Comparison of ENCODE assay signal across 8 mouse cellular contexts in the genomic region with DNA sequence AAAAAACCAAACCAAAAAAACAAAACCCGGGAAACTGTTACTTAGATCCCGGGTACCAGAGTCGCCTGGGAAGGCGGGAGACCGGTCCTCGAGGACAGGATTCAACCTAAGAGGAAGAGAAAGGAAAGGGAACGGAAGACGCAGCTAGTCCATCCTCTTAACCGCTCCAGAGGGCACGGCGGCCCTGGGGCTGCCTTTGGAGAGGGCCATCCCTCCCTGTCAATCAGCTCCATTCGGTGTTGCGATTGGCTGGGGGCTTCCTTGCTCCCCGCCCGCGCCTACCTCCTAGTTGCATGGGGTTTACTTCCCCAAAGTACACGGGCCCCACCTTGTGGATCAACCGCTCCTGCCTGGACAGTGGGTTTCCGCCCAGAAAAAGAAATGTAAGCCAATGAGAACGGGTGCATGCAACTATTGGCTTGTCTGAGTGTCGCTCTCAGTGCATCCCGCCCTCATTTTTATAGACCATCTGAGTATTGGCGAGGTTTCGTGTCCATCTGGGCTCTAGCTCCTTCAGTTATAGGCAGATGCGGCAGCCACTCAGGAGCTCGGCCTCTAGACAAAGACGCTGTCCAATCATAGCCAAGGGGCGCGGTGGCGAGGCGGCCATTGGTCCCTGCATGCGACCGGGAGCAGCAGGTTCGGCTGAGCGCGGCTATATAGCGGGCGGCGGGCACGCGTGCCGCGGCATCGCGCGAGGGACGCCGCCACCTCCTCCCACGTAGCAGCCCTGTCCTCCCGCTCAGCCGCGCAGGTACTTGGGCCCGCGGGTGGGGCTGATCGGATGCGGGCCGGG. TPM values are rescaled to one million over a fixed set of nuclear protein-coding genes. Genes with fewer than 3 reads are reported as not detected.
DNase-seq lines count a peak whose midpoint lies in the region; ATAC-seq and TF ChIP-seq lines count a peak whose summit lies in the region.

TSS of gene G3bp1 (plus strand) at position 638 of the 796 bp plus-strand sequence.

- peak within 1 kb of the TSS; percentile 89 for H3K4me2 ChIP-seq in forebrain, postnatal 0 days (ENCODE audit: low read depth)
- peak within 1 kb of the TSS; percentile 86 for H3K4me2 ChIP-seq in lung, embryonic 15.5 days

- H3K9ac ChIP-seq in MEL (ENCODE audit: control insufficient read depth, low read depth, low read length, poor library complexity, severe bottlenecking), result peak within 1 kb of the TSS; percentile 92
- peak within 1 kb of the TSS; percentile 96 for H3K9ac ChIP-seq in forebrain, postnatal 0 days
- H3K9ac ChIP-seq in lung, embryonic 15.5 days, result peak within 1 kb of the TSS; percentile 83

- TF ChIP-seq POLR2A in MEL (IDR thresholded peaks at IDR 0.05; ENCODE audit: control insufficient read depth in 1 of 2, insufficient read depth in 1 of 2, low read depth in 1 of 2, low read length in 2 of 2, poor library complexity in 1 of 2), result peak; percentile 88 to 99
- TF ChIP-seq POLR2A in cerebellum, adult 2 months (IDR thresholded peaks at IDR 0.05; ENCODE audit: borderline replicate concordance, insufficient read depth, low read length), result peak; percentile 96

- H3K4me3 ChIP-seq in MEL (ENCODE audit: control insufficient read depth in 1 of 2, insufficient read depth in 1 of 2, low read depth in 2 of 2, low read length in 2 of 2), result peak within 1 kb of the TSS; percentile 63 to 75
- peak within 1 kb of the TSS; percentile 84 for H3K4me3 ChIP-seq in cerebellum, adult 2 months (replicated peaks; ENCODE audit: insufficient read depth, low read depth, low read length)
- peak within 1 kb of the TSS; percentile 96 for H3K4me3 ChIP-seq in forebrain, postnatal 0 days (ENCODE audit: low read depth, low read length)
- peak within 1 kb of the TSS; percentile 69 for H3K4me3 ChIP-seq in lung, embryonic 15.5 days

- ATAC-seq in forebrain, postnatal 0 days, result peak; percentile 96
- peak; percentile 98 for ATAC-seq in lung, embryonic 15.5 days (ENCODE audit: borderline replicate concordance, extremely low read depth, low FRiP score, low TSS enrichment)

- TF ChIP-seq CTCF in MEL (IDR thresholded peaks at IDR 0.05 in 2 of 3, conservative IDR thresholded peaks at IDR 0.05 in 1 of 3; ENCODE audit: control insufficient read depth in 1 of 3, insufficient read depth in 1 of 3, low read depth in 2 of 3, low read length in 3 of 3, poor library complexity in 1 of 3, severe bottlenecking in 1 of 3), result no peak
- TF ChIP-seq CTCF in cerebellum, adult 2 months (IDR thresholded peaks at IDR 0.05; ENCODE audit: borderline replicate concordance, insufficient read depth, low read depth, low read length), result no peak
- peak; percentile 65 for TF ChIP-seq CTCF in forebrain, postnatal 0 days (IDR thresholded peaks at IDR 0.05; ENCODE audit: low read depth)

- TF ChIP-seq EP300 in MEL (IDR thresholded peaks at IDR 0.05; ENCODE audit: low read depth in 1 of 2, low read length in 2 of 2), result peak in 1 of 2 experiments; percentile 22; a peak in 1 of 4 replicates

- H3K79me2 ChIP-seq in MEL (ENCODE audit: control insufficient read depth, insufficient read depth, low read length, poor library complexity), result peaks cover 57% of the 10 kb centered on the region

- peak; percentile 100 for DNase-seq in MEL (ENCODE audit: low read depth, low spot score)
- peak; percentile 100 for DNase-seq in cerebellum, adult 2 months
- DNase-seq in forebrain, postnatal 0 days, result peak; percentile 100
- DNase-seq in heart, postnatal 4 days, result peak; percentile 99
- DNase-seq in layer of hippocampus, adult 8-10 months (ENCODE audit: low spot score in 2 of 2), result peak; percentile 100
- DNase-seq in ovary, adult 18-20 months (ENCODE audit: low spot score), result peak; percentile 100
- DNase-seq in thymus, postnatal 0 days (ENCODE audit: low spot score), result peak; percentile 100

- no peak for TF ChIP-seq RAD21 in MEL (IDR thresholded peaks at IDR 0.05; ENCODE audit: low read depth, low read length)

- under 1% methylated on average over 56 of the region's 57 CpGs for WGBS in cerebellum, adult 2 months
- 1% methylated on average over 57 of the region's 57 CpGs for WGBS in forebrain, postnatal 0 days
- WGBS in lung, embryonic 15.5 days, result under 1% methylated on average over 46 of the region's 57 CpGs

- H3K9me3 ChIP-seq in MEL (replicated peaks; ENCODE audit: insufficient read depth, low read length), result no peaks in the 10 kb centered on the region
- no peaks in the 10 kb centered on the region for H3K9me3 ChIP-seq in forebrain, postnatal 0 days (ENCODE audit: low read length)
- H3K9me3 ChIP-seq in lung, embryonic 15.5 days, result no peaks in the 10 kb centered on the region

- no peaks in the 10 kb centered on the region for H3K27me3 ChIP-seq in MEL (ENCODE audit: control insufficient read depth in 1 of 2, insufficient read depth in 2 of 2, low read length in 2 of 2)
- no peaks in the 10 kb centered on the region for H3K27me3 ChIP-seq in cerebellum, adult 2 months (ENCODE audit: control insufficient read depth, insufficient read depth, low read length)
- no peaks in the 10 kb centered on the region for H3K27me3 ChIP-seq in forebrain, postnatal 0 days (ENCODE audit: insufficient read depth, low read length)
- H3K27me3 ChIP-seq in lung, embryonic 15.5 days, result no peaks in the 10 kb centered on the region

- H3K27ac ChIP-seq in MEL (ENCODE audit: control insufficient read depth, low read depth, low read length), result peak within 1 kb of the TSS; percentile 95
- peak within 1 kb of the TSS; percentile 83 for H3K27ac ChIP-seq in cerebellum, adult 2 months (ENCODE audit: insufficient read depth, low read length)
- peak within 1 kb of the TSS; percentile 96 for H3K27ac ChIP-seq in forebrain, postnatal 0 days (ENCODE audit: low read depth, low read length)
- H3K27ac ChIP-seq in lung, embryonic 15.5 days, result peak within 1 kb of the TSS; percentile 92

- H3K36me3 ChIP-seq in MEL (ENCODE audit: control insufficient read depth in 1 of 2, insufficient read depth in 2 of 2, low read length in 2 of 2), result peaks cover 19 to 34% of the 10 kb centered on the region in 2 experiments
- no peaks in the 10 kb centered on the region; the same call in 1 of the 2 replicates for H3K36me3 ChIP-seq in forebrain, postnatal 0 days (ENCODE audit: insufficient read depth)
- H3K36me3 ChIP-seq in lung, embryonic 15.5 days, result 0 out of 2 replicates have a peak, but pooled peaks cover 12% of the 10 kb centered on the region

- peaks cover 5 to 20% of the 10 kb centered on the region in 2 experiments for H3K4me1 ChIP-seq in MEL (ENCODE audit: control insufficient read depth in 1 of 2, insufficient read depth in 2 of 2, low read length in 2 of 2)
- peaks cover 3% of the 10 kb centered on the region; the same call in 1 of the 2 replicates for H3K4me1 ChIP-seq in cerebellum, adult 2 months (ENCODE audit: control insufficient read depth, insufficient read depth, low read length)
- peaks cover 13% of the 10 kb centered on the region for H3K4me1 ChIP-seq in forebrain, postnatal 0 days (ENCODE audit: insufficient read depth)
- H3K4me1 ChIP-seq in lung, embryonic 15.5 days, result peaks cover 24% of the 10 kb centered on the region

TF ChIP-seq in MEL, 35 proteins besides CTCF, POLR2A, EP300 and RAD21 (continues in another document):
- TF ChIP-seq ZMIZ1 (IDR thresholded peaks at IDR 0.05; ENCODE audit: low read depth, low read length) (peak; percentile 99), USF1 (IDR thresholded peaks at IDR 0.05; ENCODE audit: low read depth, low read length) (no peak), MAX (IDR thresholded peaks at IDR 0.05; ENCODE audit: low read length) (peak; percentile 94), SMC3 (IDR thresholded peaks at IDR 0.05; ENCODE audit: low read depth, low read length) (no peak), ELF1 (IDR thresholded peaks at IDR 0.05; ENCODE audit: low read depth, low read length) (peak; percentile 78; the same call in 1 of the 2 replicates), ZNF384 (IDR thresholded peaks at IDR 0.05; ENCODE audit: low read depth, low read length) (0 out of 2 replicates have a peak, but pooled peaks have one; percentile 5), TAL1 (IDR thresholded peaks at IDR 0.05; ENCODE audit: low read length) (no peak), MEF2A (IDR thresholded peaks at IDR 0.05; ENCODE audit: extremely low read depth, insufficient replicate concordance, low read depth, low read length, poor library complexity, severe bottlenecking) (no peak), POLR2AphosphoS5 (IDR thresholded peaks at IDR 0.05; ENCODE audit: borderline replicate concordance, low read depth, low read length) (peak; percentile 98), CHD2 (IDR thresholded peaks at IDR 0.05; ENCODE audit: low read length) (peak; percentile 95), RCOR1 (IDR thresholded peaks at IDR 0.05; ENCODE audit: low read depth, low read length) (0 out of 2 replicates have a peak, but pooled peaks have one; percentile 21), GABPA (IDR thresholded peaks at IDR 0.05; ENCODE audit: low read depth, low read length) (no peak), SIN3A (IDR thresholded peaks at IDR 0.05; ENCODE audit: low read length) (peak; percentile 79), KAT2A (conservative IDR thresholded peaks at IDR 0.05; ENCODE audit: low read depth, low read length) (peak; percentile 90), MAFK (IDR thresholded peaks at IDR 0.05; ENCODE audit: borderline replicate concordance, low read depth, low read length) (no peak), MXI1 (IDR thresholded peaks at IDR 0.05; ENCODE audit: low read depth, low read length) (peak; percentile 96), UBTF (IDR thresholded peaks at IDR 0.05; ENCODE audit: borderline replicate concordance, insufficient read depth, low read depth, low read length) (peak; percentile 73; the same call in 1 of the 2 replicates), JUND (IDR thresholded peaks at IDR 0.05; ENCODE audit: low read depth, low read length) (no peak; the same call in 1 of the 2 replicates), MYC (IDR thresholded peaks at IDR 0.05; ENCODE audit: low read depth, low read length) (peak; percentile 92), GATA1 (IDR thresholded peaks at IDR 0.05; ENCODE audit: low read depth, low read length) (no peak), MAZ (IDR thresholded peaks at IDR 0.05; ENCODE audit: low read depth, low read length) (no peak), TCF12 (IDR thresholded peaks at IDR 0.05; ENCODE audit: low read depth, low read length) (peak; percentile 76)

RNA-seq across cellular contexts. Expression of gene G3bp1, which starts in this region (rescaled TPM):
- 314 TPM in 2 replicates for total RNA-seq in MEL (2012; rRNA removed)
- 100 to 1,000 TPM; 129 to 246 TPM for polyA plus RNA-seq in MEL (2012; ENCODE audit: insufficient read depth in 1 of 2, insufficient read length in 2 of 2, low read depth in 1 of 2, low replicate concordance in 2 of 2, missing spikeins in 1 of 2)
- polyA plus RNA-seq in cerebellum, adult 2 months (2012; rRNA removed), result 21.3 and 22.8 TPM in 2 replicates
- 62.8 and 81.0 TPM in 2 replicates for total RNA-seq in forebrain, postnatal 0 days (2014; rRNA removed)
- polyA plus RNA-seq in forebrain, postnatal 0 days (2015; fragmentation: Nextera tagmentation; extraction: Ambion mirVana), result 76.9 and 85.0 TPM in 2 replicates
- total RNA-seq in heart, postnatal 4 days (2021), result 10 to 100 TPM; 62.6 to 62.9 TPM
- 10 to 100 TPM; 36.2 to 37.6 (median 37.0) TPM for total RNA-seq in layer of hippocampus, adult 8-10 months (2022)
- polyA plus RNA-seq in lung, embryonic 15.5 days (2015; fragmentation: Nextera tagmentation; extraction: Ambion mirVana), result 180 and 181 TPM in 2 replicates
- 149 and 159 TPM in 2 replicates for polyA plus RNA-seq in thymus, postnatal 0 days (2015; fragmentation: Nextera tagmentation; extraction: Ambion mirVana)

Comparison
In these comparisons a context has a peak if more than half of its experiments do, and no peak if none do; other contexts are left out.
1. Peak in every context shown above with its lines: DNase-seq, ATAC-seq, H3K4me3 ChIP-seq and H3K27ac ChIP-seq.